Mouse (Mus musculus) common myeloid progenitor, adult 5-6 weeks (primary cell): Measurements from ENCODE around the gene Rnf40. TPM values are rescaled to one million over a fixed set of nuclear protein-coding genes. Genes with fewer than 3 reads are reported as not detected.
A peak's percentile ranks its signal among the peaks of the same experiment; 100 is the strongest.
"Not testable (repeated sequence)": the region's sequence is repeated elsewhere in the genome, so short reads cannot be mapped to it uniquely, and the experiment has no call there.

ENCODE experiments used
- ATAC-seq: replicated peaks from 2 replicates; pipeline ENCODE4 v1.8.0; 2016; ENCODE audit warnings: low read depth, mild to moderate bottlenecking, moderate TSS enrichment, inconsistent platforms; ENCODE audit not compliant: poor library complexity, severe bottlenecking
- total RNA-seq: library from RNA; stranded (forward); fragments of 200-1000, 187-1606 nt; gene quantifications from 2 replicates; pipeline ENCODE4 v1.2.3, GENCODE M21; 2017

Rnf40 gene
- total RNA-seq, 1 experiment from 2014 or later, result 55.9 TPM

DNA sequence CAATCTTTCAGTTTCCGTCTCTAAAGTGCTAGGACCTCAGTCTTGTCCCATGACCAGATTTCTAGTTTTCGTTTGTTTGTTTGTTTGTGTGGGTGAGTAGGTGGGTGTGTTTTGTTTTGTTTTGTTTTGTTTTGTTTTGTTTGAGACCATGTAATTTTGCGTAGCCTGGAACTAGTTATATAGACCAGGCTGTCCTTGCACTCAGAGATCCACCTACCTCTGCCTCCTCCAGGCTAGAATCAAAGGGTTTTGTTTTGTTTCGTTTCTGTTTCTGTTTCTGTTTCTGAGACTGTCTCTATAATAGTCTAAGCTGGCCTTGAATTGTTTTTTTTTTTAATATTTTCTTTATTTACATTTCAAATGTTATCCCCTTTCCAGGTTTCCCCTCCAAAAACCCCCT lies 57.8 kb downstream of the Rnf40 start:
- ATAC-seq, result no peak

DNA sequence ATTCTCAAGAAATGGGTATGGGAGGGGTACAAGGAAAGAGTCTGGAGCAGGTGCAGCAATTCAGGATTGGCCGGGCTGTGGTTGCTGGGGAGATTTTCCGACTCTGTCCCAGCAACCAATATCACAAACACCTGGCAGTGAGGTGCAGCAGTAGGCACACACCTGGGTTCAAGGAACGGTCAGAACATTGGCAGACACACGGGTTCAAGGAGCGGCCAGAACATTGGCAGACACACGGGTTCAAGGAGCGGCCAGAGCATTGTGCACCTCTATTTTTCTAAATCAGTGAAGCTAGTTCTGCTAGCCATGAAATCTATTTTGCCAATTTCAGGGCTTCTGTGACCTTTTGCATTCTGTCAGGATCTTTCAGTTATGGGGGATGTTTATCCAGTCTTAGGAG lies 59.0 kb downstream of the Rnf40 start:
- not testable (repeated sequence) for ATAC-seq

DNA sequence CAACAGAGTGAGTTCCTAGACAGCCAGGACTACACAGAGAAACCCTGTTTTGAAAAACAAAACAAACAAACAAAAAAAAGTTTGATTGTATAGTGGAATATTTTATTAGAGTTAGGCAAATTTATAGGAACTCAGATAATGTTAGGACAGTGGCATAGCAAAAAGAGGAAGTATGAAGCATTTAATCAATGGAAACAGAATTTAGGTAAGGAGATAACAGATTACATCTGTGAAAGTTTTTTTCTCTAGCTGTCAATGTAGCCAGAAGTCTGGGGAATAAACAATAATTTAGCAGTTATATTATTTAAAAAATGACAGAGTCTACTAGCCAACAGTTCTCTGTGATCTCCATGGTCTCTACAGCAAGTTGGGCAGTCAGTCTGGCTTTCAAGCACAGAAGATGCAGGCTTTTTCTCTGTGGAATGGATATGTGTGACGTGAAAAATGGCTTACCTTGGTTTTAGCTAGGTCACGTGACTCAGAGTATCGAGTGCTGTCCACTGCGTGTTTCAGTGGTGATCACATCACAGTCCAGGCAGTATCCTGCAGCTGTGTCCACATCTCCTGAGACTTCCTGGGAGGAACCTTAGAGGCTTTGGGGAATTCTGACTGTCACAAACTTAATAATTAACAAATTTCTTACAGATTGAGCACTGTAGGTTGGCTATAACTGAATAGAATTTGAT lies 60.1 kb downstream of the Rnf40 start:
- ATAC-seq, result no peak

DNA sequence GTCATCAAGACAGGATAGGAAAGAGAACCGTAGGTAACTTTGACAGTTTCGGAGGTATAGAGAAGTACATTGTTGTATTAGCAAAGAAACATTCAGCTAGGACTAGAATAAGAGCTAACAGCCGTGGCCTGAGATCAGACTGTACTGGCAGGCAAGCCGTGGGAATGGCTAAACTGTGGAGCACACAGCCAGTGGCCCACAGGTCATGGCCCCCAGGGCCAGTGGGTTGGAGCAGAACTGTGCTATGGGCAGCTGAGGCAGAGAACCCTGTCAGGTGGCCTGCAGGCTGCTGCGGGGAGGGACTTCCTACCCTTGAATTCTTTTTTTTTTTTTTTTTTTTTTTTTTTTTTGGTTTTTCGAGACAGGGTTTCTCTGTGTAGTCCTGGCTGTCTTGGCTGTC lies 60.6 kb downstream of the Rnf40 start:
- no peak for ATAC-seq

DNA sequence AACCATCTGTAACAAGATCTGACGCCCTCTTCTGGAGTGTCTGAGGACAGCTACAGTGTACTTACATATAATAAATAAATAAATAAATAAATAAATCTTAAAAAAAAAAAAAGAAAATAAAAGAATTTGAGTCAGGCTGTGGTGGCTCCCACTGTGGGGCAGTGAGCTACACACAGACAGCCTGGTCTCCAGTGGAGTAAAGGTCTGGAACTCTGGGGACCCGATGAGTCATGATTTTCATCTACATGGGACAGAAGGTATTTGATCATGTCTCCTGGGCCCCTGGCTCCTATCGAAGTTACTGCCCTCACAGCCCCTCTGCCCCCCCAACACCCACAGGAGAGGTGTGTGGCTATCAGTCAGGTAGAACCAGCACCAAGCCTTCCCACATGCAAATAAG lies 63.1 kb downstream of the Rnf40 start:
- no peak for ATAC-seq

DNA sequence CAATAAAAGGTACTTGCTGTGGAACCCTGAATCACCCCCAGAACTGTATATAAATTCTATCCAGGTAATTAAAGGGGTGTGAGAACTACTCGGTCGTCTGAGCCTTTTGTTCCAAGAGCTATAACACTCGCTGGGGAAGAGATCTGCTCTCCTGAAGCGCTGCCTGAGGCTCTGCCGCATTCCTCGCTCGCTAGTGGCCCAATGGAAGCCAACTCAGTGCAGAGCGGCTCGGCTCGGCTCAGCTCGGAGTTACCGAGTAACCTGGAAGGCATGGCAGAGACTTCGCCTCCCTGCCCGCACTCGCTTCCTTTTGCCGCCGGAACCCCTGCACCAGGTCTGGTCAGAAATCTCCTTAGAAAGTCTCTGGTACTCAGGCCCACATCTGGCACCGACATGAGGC lies 63.5 kb downstream of the Rnf40 start:
- ATAC-seq, result 0 out of 2 replicates have a peak, but pooled peaks have one; percentile 25

DNA sequence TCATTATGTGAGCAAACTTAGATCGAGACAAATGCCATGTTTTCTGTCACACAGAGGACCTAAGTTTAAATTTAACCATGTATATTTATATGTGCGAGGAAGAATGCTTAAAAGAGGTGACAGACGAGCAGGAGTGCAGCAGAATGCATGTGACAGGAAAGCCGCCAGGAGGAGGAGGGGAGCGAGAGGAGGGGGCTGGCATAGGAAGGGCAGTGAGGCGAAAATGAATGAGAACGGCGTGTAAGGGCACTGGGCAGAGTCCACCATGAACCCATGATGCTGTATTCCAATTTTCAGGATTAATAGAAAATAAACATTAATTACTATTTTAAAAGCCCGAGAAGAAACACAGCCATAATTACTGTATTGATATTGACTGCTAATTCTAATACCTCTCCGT lies 65.8 kb downstream of the Rnf40 start:
- no peak for ATAC-seq

Other genes starting within 250 kb of the Rnf40 start
- gene Zfp768, start 243.2 kb upstream of the Rnf40 start, total RNA-seq, result 5.1 and 6.8 TPM in 2 replicates
- 5.1 and 12.0 TPM in 2 replicates for gene Zfp747, start 212.7 kb upstream of the Rnf40 start, total RNA-seq
- gene 9130019O22Rik, start 201.6 kb upstream of the Rnf40 start, total RNA-seq, result 4.8 and 7.2 TPM in 2 replicates
- 9.7 and 11.2 TPM in 2 replicates for gene E430018J23Rik, start 195.1 kb upstream of the Rnf40 start, total RNA-seq
- gene Zfp764, start 181.9 kb upstream of the Rnf40 start, total RNA-seq, result 9.2 and 13.0 TPM in 2 replicates
- gene Zfp688, start 166.7 kb upstream of the Rnf40 start, total RNA-seq, result 7.7 and 11.5 TPM in 2 replicates
- gene Zfp689, start 139.6 kb upstream of the Rnf40 start, total RNA-seq, result 3.1 and 4.8 TPM in 2 replicates
- gene Prr14, start 129.2 kb upstream of the Rnf40 start, total RNA-seq, result 19.0 and 33.8 TPM in 2 replicates
- gene Fbrs, start 109.6 kb upstream of the Rnf40 start, total RNA-seq, result 15.1 and 30.3 TPM in 2 replicates
- gene Srcap, start 76.8 kb upstream of the Rnf40 start, total RNA-seq, result 33.8 and 62.1 TPM in 2 replicates
- gene Gm42715, start 69.2 kb upstream of the Rnf40 start, total RNA-seq, result 11.2 and 11.9 TPM in 2 replicates
- 2.8 and 5.9 TPM in 2 replicates for gene Tmem265, start 27.4 kb upstream of the Rnf40 start, total RNA-seq
- gene Phkg2, start 15.4 kb upstream of the Rnf40 start, total RNA-seq, result 18.3 and 31.8 TPM in 2 replicates
- 0.68 and 1.1 TPM in 2 replicates for gene Ccdc189, start 172 bp upstream of the Rnf40 start, total RNA-seq
- 12.9 and 39.4 TPM in 2 replicates for gene Zfp629, start 27.0 kb downstream of the Rnf40 start, total RNA-seq
- 54.4 and 68.0 TPM in 2 replicates for gene Bcl7c, start 120.2 kb downstream of the Rnf40 start, total RNA-seq
- 0.14 TPM in 1 of 2 replicates, not detected in the other for gene Ctf1, start 124.0 kb downstream of the Rnf40 start, total RNA-seq
- gene Ctf2, start 143.4 kb downstream of the Rnf40 start, total RNA-seq, result not detected in 2 replicates
- 14.6 and 21.4 TPM in 2 replicates for gene Fbxl19, start 155.8 kb downstream of the Rnf40 start, total RNA-seq
- 24.5 and 40.6 TPM in 2 replicates for gene Orai3, start 181.0 kb downstream of the Rnf40 start, total RNA-seq
- gene Setd1a, start 187.9 kb downstream of the Rnf40 start, total RNA-seq, result 15.1 and 16.6 TPM in 2 replicates
- 1.4 TPM in 1 of 2 replicates, not detected in the other for gene Gm49388, start 196.8 kb downstream of the Rnf40 start, total RNA-seq
- gene Hsd3b7, start 211.8 kb downstream of the Rnf40 start, total RNA-seq, result 36.7 and 52.3 TPM in 2 replicates
- gene Stx4a, start 235.5 kb downstream of the Rnf40 start, total RNA-seq, result 47.6 and 56.9 TPM in 2 replicates
- gene Stx1b, start 235.8 kb downstream of the Rnf40 start, total RNA-seq, result 0.64 TPM in 1 of 2 replicates, not detected in the other